Mouse (Mus musculus) kidney, postnatal 14 days (tissue): ENCODE results near the gene Ankrd33b.

ENCODE experiments used
- DNase-seq: peaks from one replicate; pipeline ENCODE4 v3.0.0; 2022; ENCODE audit warnings: mixed read lengths

Gene Ankrd33b

DNA sequence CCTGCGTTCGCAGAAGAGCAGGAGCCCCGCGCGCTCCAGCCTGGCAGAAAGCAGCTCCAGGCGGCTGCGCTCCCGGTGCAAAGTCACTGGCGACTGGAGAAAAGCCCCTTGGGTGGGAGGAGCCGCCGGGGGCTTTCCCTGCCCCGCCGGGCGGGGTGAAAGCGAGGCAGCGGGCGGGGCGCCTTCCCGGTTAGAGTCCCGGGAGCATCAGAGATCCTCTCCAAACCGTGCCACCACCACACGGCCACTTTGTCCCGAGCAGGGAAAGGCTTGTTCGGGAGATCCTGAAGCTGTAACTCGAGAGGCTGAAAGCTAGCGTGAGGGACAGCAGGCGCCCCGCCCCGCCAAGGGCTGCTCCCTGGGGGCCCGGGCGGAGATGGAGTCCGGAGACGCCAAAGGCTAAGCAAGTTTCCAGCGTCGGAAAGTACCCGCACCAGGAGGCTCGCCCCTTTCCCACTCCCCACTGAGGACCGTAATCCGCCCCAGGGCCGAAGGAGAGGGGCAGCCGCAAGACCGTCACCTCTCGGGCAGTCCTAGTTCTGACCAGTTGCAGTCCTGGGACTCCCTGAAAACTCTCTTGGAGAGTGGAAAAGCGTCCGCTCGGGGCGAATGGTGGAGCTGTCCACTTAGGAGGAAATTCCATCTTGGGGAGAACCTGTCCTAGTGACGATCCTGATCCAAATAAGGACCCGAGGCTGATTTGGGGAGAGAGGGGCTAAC lies at the start of gene Ankrd33b:
Gene Ankrd33b, minus strand, starts transcription at position 246 of the 720 bp plus-strand sequence.
- DNase-seq = peak; percentile 89

GRCm38 (mm10) chr15:31415181-31415580 lies 47.7 kb upstream of the Ankrd33b start:
- DNase-seq = peak; percentile 32

DNA sequence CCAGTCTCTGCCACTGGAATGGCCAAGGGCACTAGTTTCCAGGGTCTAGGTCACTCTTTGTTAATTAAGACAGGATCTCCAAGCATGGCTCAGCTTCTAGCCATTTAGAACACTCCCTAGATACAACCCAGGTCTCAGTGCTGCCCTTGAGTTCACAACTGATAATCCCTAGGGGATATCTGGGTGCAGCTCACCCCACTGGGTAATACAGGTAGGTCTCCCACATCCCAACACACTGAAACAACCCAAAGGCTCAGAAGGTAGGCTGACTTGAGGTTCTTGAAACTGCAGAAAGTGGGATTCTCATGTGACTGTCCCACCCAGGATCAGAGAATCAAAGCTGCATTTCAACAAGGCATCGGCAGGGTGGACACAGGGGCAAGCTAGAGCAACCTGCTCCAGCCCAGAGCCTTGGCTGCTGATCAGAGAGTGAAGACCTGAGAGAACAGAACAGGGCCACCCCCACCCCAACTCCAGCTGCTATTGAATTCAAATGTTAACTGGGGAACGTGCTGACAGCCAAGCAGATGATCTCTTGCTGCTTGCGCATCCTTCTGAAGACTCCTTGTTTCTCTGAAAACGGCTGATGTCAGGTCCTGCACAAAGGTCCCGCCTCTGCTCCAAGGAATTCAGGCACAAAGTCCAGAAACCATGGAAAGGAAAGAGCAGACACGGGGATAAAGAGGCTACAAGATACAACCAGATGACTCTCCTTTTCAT lies 46.8 kb upstream of the Ankrd33b start:
- DNase-seq = peak; percentile 73

DNA sequence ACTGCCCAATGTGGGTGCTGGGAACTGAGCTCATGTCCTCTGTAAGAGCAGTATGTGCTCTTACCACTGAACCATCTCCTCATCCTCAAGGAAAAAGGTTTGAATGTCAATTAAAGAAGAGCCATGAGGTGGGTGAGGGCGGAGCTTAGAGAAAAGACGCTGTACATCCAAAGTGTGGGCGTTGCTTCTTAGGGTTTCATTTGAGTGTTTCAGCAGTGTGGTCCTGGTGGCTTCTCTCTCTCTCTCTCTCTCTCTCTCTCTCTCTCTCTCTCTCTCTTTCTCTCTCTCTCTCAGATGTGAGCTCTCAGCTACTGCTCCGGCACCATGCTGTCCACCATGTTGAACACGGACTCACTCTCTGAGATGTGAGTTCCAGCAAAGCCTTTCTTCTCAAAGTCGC lies 46.1 kb upstream of the Ankrd33b start:
- no peak for DNase-seq

- peak; percentile 56 for DNase-seq
Measured at GRCm38 (mm10) chr15:31412933-31413332, 45.4 kb upstream of the Ankrd33b start.

GRCm38 (mm10) chr15:31412436-31412835 lies 44.9 kb upstream of the Ankrd33b start:
- no peak for DNase-seq

DNA sequence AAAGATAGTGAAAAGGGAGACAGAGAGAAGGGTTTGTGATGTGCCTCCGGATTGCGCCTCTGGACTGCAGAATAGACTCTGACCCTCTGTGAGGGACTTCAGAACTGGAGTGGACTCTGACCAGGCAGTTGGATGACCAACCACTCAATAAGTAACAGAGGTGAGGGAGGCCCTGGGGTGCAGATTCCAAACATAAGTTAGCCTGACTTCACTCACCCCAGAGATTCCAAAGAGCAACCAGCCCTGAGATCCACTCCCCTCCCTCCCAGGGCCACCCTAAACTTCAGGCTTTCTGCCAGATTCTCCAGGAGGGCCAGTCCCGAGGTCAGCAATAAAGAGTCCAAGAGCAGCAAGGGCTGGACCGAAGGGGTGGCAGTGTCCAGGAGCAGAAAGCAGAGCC lies 40.0 kb upstream of the Ankrd33b start:
- peak; percentile 88 for DNase-seq

DNA sequence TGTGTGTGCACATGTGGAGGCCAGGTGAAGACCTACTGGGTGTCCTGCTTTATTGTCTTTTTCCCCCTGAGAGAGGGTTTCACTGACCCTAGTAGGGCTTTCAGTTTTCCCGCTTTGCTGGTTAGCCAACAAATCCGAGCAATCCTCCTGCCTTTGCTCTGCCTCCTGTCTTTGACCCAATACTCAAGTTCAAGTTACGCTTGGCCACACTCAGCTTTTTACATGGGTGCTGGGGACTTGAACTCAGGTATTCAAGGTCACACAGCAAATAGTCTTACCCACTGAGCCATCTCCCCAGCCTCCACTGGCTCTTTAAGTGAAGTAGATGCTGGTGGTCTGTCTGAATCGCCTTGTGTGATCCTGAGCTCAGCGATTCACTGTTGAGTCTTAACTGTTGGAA lies 39.4 kb upstream of the Ankrd33b start:
- DNase-seq = peak; percentile 59

- no peak for DNase-seq
Measured at GRCm38 (mm10) chr15:31404346-31404745, 36.8 kb upstream of the Ankrd33b start.

DNA sequence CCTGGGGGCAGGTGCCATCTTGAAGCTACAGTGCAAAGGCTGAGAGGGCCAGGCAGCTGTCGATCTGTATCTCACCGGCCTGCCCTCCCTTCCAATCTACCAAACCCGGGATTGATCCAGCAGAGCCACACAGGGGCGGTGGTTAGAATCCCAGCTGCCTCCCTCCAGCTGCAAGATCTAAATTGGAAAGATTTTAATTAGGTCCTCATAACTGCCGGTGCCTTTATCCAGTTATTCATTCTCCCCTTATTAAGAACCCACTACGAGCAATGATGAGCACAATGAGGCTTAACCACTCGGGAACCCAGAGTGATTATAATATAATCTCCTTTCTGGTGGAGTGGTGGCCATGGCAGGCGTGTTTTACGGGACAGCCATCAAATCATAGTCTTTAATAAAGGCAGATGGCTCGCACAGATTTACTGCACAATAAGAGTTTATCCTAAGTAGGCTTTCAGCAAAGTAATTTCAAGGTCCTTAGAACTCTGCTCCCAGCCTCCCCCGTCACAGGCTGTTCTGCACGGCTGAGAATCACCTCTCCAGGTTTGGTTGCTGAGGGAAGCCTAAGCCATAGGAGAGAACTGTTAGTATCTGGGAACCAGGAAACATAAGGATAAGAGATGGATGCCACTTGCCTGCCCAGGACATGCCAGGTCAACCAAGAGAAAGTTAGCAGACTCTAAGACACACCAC lies 34.8 kb upstream of the Ankrd33b start:
- no peak for DNase-seq

DNA sequence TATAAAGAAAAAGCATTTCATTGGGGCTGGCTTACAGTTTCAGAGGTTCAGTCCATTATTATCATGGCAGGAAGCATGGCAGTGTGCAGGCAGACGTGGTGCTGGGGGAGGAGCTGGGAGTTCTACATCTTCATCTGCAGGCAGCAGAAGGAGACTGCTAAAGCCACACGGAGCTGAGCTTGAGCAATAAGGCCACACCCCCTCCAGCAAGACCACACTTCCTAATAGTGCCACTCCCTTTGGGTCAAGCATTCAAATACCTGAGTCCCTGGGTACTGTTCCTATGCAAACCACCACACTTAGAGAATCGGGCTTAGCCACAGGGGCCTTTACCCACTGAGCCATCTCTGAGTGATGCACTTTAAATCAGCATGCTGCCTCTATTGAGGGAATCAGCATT lies 33.4 kb upstream of the Ankrd33b start:
- no peak for DNase-seq

DNA sequence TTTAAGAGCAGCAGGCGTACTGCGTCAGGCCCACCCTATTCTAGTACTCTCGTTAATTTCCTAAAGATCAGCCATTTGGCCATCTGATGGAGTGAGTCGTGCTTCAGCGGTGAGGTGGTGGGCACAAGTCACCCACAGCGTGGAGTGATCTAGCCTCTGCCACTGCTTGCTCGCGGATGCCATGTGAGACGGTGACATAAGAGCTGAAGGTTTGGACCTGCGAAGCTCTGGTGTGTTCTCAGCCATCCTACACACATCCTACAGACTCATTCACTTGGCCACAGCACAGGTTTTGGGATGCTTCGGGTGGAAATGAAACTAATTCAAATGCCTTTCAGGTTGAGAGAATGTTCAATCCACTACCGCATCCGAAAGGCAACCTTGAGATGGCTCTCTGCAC lies 31.2 kb upstream of the Ankrd33b start:
- DNase-seq = no peak

DNA sequence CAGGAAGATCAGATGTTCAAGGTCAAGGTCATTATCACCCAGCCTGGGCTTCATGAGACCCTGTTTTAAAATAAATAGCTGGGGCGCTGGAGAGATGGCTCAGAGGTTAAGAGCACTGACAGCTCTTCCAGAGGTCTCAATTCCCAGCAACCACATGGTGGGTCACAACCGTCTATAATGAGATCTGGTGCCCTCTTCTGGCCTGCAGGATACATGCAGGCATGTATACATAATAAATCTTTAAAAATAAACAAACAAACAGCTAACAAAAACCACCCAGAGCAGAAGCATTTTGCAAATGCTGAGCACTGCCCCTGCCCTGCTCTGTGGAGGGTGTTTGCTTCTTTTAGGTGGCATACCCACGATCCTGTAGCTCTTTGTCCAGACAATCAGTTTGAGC lies 29.9 kb upstream of the Ankrd33b start:
- DNase-seq = no peak

GRCm38 (mm10) chr15:31396755-31397154 lies 29.2 kb upstream of the Ankrd33b start:
- DNase-seq = no peak

GRCm38 (mm10) chr15:31395986-31396385 lies 28.5 kb upstream of the Ankrd33b start:
- peak; percentile 66 for DNase-seq

DNA sequence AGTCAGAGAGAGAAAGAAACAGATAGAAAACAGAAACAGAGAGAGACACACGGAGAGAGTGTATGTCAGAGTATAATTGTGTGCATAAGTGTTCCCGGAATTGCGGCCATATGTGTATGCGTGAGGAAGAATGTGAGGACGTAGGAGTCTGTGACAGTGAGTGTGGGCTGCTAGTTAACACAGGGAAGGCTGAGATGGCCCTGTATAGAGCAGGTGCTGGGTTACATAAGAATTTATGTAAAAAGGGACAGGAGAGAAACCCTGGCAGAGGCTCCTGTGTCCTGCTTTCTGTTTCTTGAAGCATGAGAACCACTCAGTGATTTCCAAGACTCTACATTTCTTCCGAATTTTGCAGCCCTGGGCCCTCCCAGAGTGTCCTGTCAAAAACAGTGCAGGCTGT lies 25.9 kb upstream of the Ankrd33b start:
- no peak for DNase-seq

GRCm38 (mm10) chr15:31392705-31393104 lies 25.2 kb upstream of the Ankrd33b start:
- no peak for DNase-seq

- DNase-seq = no peak
Measured at GRCm38 (mm10) chr15:31392135-31392534, 24.6 kb upstream of the Ankrd33b start.

DNA sequence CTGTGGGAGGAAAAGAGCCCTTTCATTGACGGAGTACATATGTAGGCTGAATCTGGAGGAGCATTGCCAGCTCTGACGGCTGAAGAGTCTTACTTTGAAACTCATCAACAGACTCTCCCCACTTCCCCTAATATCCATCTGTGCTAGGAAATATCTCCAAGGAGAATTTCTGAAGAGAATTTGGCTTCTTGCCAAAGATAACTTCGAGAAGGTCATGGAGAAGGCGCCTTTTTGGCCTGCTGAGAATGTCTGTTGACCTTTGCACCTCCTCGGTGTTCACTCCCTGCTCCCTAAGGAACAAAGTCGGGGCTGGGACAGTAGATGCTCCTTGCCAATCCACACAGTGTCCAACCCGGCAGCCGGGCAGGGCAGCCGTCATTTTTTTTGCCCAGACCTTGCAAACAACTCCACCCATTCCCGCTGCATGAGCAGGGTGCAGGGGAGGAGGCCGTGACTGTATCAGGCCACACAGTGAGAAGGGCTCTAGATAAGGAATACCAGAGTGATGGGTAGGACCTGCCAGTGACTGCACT lies 14.5 kb upstream of the Ankrd33b start:
- DNase-seq = peak; percentile 74

DNA sequence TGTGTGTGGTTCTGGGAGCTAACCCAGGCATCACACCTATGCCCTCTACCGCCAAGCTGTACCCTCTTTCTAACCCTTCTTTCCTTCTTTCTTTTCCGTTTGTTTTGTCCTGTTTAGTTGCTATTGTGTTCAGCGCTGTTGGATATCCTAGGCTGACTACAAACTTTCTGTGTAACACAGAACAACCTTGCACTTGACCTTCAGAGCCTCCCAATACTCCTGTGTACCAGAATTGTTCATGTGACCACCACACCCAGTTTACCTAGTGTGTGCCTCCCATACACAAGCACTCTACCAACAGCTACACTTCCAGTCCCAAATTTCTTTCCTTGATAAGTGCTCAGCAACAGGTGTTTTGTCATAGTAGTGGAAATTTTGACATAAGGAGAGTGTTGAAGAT lies 11.9 kb upstream of the Ankrd33b start:
- DNase-seq = no peak

- no peak for DNase-seq
Measured at GRCm38 (mm10) chr15:31375212-31375611, 7.7 kb upstream of the Ankrd33b start.

- no peak for DNase-seq
Measured at GRCm38 (mm10) chr15:31369125-31369612, 1.6 kb upstream of the Ankrd33b start.

DNA sequence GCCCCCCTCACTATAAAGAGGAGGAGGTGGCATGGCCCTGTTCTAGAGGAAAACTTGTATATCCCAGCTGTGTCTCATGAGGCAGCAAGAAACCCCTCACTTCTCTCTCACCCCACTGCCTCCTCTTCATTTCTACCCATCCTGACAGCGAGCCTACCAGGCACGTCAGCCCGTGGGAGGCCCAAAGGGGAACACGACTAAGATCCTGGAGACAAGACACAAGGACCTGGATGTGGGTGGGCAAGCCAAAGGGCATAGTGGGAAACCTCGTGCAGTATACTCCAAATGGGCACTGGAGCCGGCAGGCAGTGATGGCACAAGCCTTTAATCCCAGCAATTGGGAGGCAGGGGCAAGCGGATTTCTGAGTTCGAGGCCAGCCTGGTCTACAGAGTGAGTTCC lies 1.0 kb upstream of the Ankrd33b start:
- no peak for DNase-seq
